Mouse (Mus musculus) induced T-regulatory cell, adult 2 months (primary cell): ENCODE measurements around the gene Zfp850.
"Not testable (repeated sequence)": the region's sequence is repeated elsewhere in the genome, so short reads cannot be mapped to it uniquely, and the experiment has no call there.

ENCODE experiments used
- DNase-seq: peaks from one replicate; pipeline ENCODE4 v3.0.0-alpha.2; 2012; ENCODE audit warnings: low read depth

Zfp850 gene

GRCm38 (mm10) chr7:28013549-28014444 is at the start of gene Zfp850:
TSS of gene Zfp850 (minus strand) at chr7:28014115.
- peak; percentile 82 for DNase-seq

DNA sequence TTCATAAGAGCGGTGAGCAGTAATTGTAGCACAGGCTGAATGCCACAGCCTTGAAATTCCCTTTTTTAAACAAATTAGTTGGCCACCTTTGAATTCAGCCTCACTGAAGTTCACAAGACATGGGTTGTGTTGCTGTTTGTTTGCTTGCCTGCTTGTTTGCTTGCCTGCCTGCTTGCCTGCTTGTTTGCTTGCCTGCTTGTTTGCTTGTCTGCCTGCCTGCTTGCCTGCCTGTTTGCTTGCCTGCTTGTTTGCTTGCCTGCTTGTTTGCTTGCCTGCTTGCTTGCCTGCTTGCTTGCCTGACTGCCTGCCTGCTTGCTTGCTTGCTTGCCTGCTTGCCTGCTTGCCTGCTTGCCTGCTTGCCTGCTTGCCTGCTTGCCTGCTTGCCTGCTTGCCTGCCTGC is 46.1 kb upstream of the Zfp850 start:
- no peak for DNase-seq

- DNase-seq = no peak
Observed at GRCm38 (mm10) chr7:28053046-28053930, 39.4 kb upstream of the Zfp850 start.

- no peak for DNase-seq
Observed at GRCm38 (mm10) chr7:28050584-28050983, 36.7 kb upstream of the Zfp850 start.

DNA sequence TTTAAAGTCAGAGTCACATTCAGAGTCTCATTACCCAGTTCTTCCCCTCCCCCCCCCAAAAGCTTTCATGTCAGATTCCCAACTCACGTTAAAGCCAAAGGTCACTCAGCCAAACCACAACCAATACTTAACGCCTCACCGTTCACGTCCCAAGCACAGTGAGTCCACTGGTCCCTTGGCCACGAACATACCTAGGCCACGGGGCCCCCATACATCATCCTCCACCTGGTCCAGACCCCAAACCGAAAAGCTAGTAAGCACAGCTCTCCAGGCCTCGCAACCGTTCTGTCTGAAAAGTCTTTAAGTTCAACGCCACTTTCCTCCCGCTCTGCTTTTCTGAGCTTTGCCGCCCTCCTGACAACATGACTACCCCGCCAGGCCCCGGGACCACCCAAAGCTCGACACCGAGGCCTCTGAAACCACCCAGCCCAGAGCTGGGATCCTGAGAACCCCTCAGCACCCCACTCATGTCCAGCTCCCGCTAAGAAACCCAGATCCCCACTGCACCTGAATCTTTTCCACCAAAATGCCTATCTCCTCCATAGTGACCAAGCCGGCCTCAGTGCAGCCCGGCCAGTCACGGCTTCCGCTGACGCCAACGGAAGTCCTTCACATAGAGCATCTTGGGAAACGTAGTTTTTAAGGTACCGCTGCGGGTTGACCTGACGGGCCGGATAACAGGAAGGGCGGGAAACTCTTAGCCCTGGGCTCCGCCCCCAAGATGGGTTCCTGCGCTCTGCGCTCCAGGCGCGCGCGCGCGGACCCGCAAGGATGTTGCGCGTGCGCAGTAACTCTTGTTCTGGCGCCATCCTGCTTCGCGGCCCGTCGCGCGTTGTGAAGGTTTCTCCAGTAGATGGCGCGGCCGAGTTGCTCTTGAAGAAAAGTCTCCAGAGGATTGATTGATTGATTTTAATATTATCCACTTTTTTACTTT is 35.8 kb upstream of the Zfp850 start, which contains the start of gene Psmc4:
Psmc4 (minus strand) TSS at position 626 of the 934 bp plus-strand sequence.
- peak; percentile 100 for DNase-seq

GRCm38 (mm10) chr7:28044524-28044923 is 30.6 kb upstream of the Zfp850 start:
- no peak for DNase-seq

GRCm38 (mm10) chr7:28014445-28014810 is 513 bp upstream of the Zfp850 start:
- no peak for DNase-seq

DNA sequence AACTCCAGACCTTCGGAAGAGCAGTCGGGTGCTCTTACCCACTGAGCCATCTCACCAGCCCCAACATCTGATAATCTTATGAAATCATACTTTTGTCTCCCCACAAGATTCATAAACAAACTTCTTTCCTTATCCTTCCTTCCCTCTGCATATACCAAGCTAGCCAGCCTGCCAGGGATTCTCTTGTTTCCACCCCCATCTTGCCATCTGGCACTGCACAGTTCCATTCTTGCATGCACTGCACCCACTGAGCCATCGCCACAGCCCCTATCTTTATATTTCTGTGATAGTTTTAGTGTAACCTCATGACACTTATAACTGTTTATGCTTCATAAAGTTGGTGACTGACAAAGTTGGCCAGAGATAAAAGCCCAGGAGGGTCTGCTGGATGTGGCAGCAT is 3.6 kb downstream of the Zfp850 start:
- DNase-seq = no peak

- no peak for DNase-seq
Observed at GRCm38 (mm10) chr7:27982197-27982596, 31.7 kb downstream of the Zfp850 start.

- DNase-seq = peak; percentile 90
Observed at GRCm38 (mm10) chr7:27978683-27979528, 35.0 kb downstream of the Zfp850 start, which contains the start of gene Zfp780b. TSS of gene Zfp780b (minus strand) at chr7:27979171.

DNA sequence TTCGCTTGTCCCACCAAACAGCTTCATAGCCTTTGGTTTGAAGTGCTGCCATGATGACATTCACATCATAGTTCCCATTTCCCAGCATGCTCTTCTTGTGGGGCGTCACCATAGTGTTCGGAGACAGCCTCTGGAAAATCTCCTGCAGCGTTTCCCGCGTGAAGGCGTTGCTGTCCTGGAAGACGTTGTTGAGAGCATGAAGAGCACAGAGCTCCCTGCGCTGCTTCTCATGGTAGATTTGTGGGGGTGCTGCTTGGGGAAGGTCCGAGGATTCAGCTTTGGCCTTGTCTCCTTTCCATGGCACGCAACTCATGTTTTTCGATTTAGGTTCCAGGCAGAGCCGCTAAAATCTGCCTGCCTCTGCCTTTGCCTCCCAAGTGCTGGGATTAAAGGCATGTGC is 64.5 kb downstream of the Zfp850 start:
- not testable (repeated sequence) for DNase-seq

GRCm38 (mm10) chr7:27941869-27942268 is 72.0 kb downstream of the Zfp850 start:
- peak; percentile 62 for DNase-seq
